Mouse (Mus musculus) G1E (cell line): ENCODE data around the gene Rbms1. TPM values are rescaled to one million over a fixed set of nuclear protein-coding genes. Genes with fewer than 3 reads are reported as not detected.
A peak's percentile ranks its signal among the peaks of the same experiment; 100 is the strongest.

Experiments used
- ATAC-seq: 2 replicates; pipeline ENCODE4 v1.8.0; 2016; ENCODE audit warnings: mild to moderate bottlenecking; ENCODE audit not compliant: insufficient number of reproducible peaks, poor library complexity, low FRiP score, severe bottlenecking; ENCODE audit errors: extremely low read depth
- DNase-seq: peaks from one replicate; pipeline ENCODE4 v3.0.0; 2012; ENCODE audit warnings: low spot score
- H3K27me3 ChIP-seq: 2 replicates; pipeline ENCODE4 v1.6.1; 2012; ENCODE audit warnings: mild to moderate bottlenecking, low read length, inconsistent platforms; ENCODE audit not compliant: insufficient read depth
- H3K36me3 ChIP-seq: replicated peaks from 2 replicates; pipeline ENCODE3; 2012; ENCODE audit warnings: mild to moderate bottlenecking, inconsistent platforms
- H3K4me1 ChIP-seq: 2 replicates; pipeline ENCODE4 v1.6.1; 2012; ENCODE audit warnings: low read depth, low read length, inconsistent platforms, mixed read lengths; ENCODE audit not compliant: insufficient read depth
- H3K4me3 ChIP-seq: 2 replicates; pipeline ENCODE4 v1.5.1; 2012; ENCODE audit warnings: low read depth, mild to moderate bottlenecking, inconsistent platforms, low read length, moderate library complexity, mixed read lengths
- H3K9me3 ChIP-seq: replicated peaks from 2 replicates; pipeline ENCODE4 v1.6.1; 2012; ENCODE audit warnings: inconsistent platforms
- CTCF ChIP-seq: IDR thresholded peaks from 2 replicates; pipeline ENCODE4 v1.5.1; 2012; ENCODE audit warnings: low read depth, low read length, inconsistent platforms, mixed read lengths
- GATA1 ChIP-seq: IDR thresholded peaks from 2 replicates; pipeline ENCODE4 v1.6.1; 2012; ENCODE audit warnings: borderline replicate concordance, low read length, inconsistent platforms, mixed read lengths
- GATA2 ChIP-seq: IDR thresholded peaks from 2 replicates; pipeline ENCODE4 v1.6.1; 2012; ENCODE audit warnings: low read depth, low read length, inconsistent platforms, borderline replicate concordance
- POLR2AphosphoS5 ChIP-seq: IDR thresholded peaks from 2 replicates; pipeline ENCODE4 v1.6.1; 2012; ENCODE audit warnings: low read depth, low read length, inconsistent platforms; ENCODE audit not compliant: insufficient replicate concordance
- TAL1 ChIP-seq: conservative IDR thresholded peaks from 2 replicates; pipeline ENCODE4 v1.6.1; 2012; ENCODE audit warnings: low read depth, low read length, inconsistent platforms, mixed read lengths
- polyA plus RNA-seq: library from polyadenylated mRNA; stranded (reverse); fragments of >175 nt; gene quantifications from 2 replicates; pipeline ENCODE4 v1.2.3, GENCODE M21; 2012
- total RNA-seq, 2 experiments: library from RNA; stranded (forward) in 1 of 2; stranded (reverse) in 1 of 2; fragments of 200-1000 nt in 1 of 2; fragments of >200 nt in 1 of 2; fragmentation: Nextera tagmentation in 1 of 2; gene quantifications; 2 replicates each; pipeline ENCODE4 v1.2.3; 2014 to 2017

The Rbms1 gene
- total and polyA plus RNA-seq, 3 experiments = 61.7 to 109 (median 99.6) TPM

GRCm38 (mm10) chr2:60722514-60722913, 240.5 kb downstream of the Rbms1 start, which contains the start of gene Itgb6:
Gene Itgb6, minus strand, starts transcription at chr2:60722643.
- H3K4me3 ChIP-seq = no peak within 1 kb of the TSS
- ATAC-seq (no peak), DNase-seq (no peak)
- H3K4me1 ChIP-seq = no peaks in the 10 kb centered on the region
- peaks cover 33% of the 10 kb centered on the region for H3K27me3 ChIP-seq
- no peak for TF ChIP-seq GATA1
- no peak for TF ChIP-seq GATA2
- no peak for TF ChIP-seq POLR2AphosphoS5
- TF ChIP-seq CTCF = no peak
- TF ChIP-seq TAL1 = no peak
- no peaks in the 10 kb centered on the region for H3K9me3 ChIP-seq
- H3K36me3 ChIP-seq = no peaks in the 10 kb centered on the region

DNA sequence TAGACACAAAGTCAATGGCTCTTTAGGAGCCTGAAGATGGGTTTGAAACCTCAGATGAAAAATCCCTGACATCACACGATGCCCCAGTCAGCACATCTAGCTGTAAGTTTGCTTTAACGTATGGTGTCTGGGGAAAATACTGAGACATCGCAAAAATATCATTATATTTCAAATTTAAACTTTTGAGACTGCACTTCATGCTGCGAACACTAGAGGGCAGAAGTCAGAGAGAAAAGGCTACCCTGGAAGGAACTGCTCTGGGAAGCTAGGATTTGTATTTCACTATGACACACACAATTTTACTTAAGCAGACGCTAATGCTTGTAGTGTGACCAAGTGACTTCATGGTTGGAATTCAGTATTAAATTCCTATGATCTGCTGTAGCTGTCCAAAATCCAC, 242.1 kb downstream of the Rbms1 start:
- H3K4me3 ChIP-seq = no peak overlapping the region
- no peak for ATAC-seq
- TF ChIP-seq POLR2AphosphoS5 (no peak), TAL1 (no peak), CTCF (peak; percentile 36; the same call in 1 of the 2 replicates)

GRCm38 (mm10) chr2:60720205-60720604, 242.8 kb downstream of the Rbms1 start:
- Histone ChIP-seq H3K4me3 (no peak overlapping the region), H3K27me3 (peaks cover 45% of the 10 kb centered on the region), H3K36me3 (no peaks in the 10 kb centered on the region), H3K4me1 (no peaks in the 10 kb centered on the region), H3K9me3 (no peaks in the 10 kb centered on the region)
- DNase-seq (no peak), ATAC-seq (no peak)
- TF ChIP-seq TAL1 = no peak
- no peak for TF ChIP-seq POLR2AphosphoS5
- TF ChIP-seq GATA1 = no peak
- no peak for TF ChIP-seq GATA2
- TF ChIP-seq CTCF = no peak

More for the DNA sequence above, 242.1 kb downstream of the Rbms1 start:
- no peak for DNase-seq
- peaks cover 40% of the 10 kb centered on the region for H3K27me3 ChIP-seq
- H3K36me3 ChIP-seq = no peaks in the 10 kb centered on the region
- H3K9me3 ChIP-seq = no peaks in the 10 kb centered on the region
- no peaks in the 10 kb centered on the region for H3K4me1 ChIP-seq

GRCm38 (mm10) chr2:60717348-60717747, 245.6 kb downstream of the Rbms1 start:
- ATAC-seq (no peak), DNase-seq (no peak)
- Histone ChIP-seq H3K36me3 (no peaks in the 10 kb centered on the region), H3K9me3 (no peaks in the 10 kb centered on the region), H3K27me3 (peaks cover 56% of the 10 kb centered on the region), H3K4me3 (no peak overlapping the region), H3K4me1 (peaks cover 6% of the 10 kb centered on the region; the same call in 1 of the 2 replicates)
- TF ChIP-seq CTCF (no peak), GATA2 (no peak), POLR2AphosphoS5 (no peak), TAL1 (no peak), GATA1 (no peak)

DNA sequence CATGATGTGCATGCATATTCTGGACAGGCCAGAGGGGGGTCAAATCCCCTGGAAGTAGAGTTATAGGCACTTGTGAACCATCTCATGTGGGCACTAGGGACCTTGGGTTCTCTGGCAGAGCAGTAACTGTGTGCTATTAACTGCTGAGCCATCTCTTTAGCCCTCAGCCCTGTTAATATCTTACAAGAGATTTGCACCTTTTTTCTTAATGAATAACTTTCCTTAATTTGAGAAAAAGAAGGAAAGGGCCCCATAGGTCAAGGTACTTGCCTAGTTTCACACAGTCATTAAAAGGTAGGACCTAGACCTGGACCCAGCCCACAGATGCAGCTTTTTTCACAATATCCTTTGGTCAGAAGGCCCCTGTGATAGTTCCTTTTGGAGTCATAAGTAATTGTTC, 246.4 kb downstream of the Rbms1 start:
- Histone ChIP-seq H3K4me3 (no peak overlapping the region), H3K9me3 (no peaks in the 10 kb centered on the region), H3K27me3 (peaks cover 61% of the 10 kb centered on the region), H3K4me1 (peaks cover 6% of the 10 kb centered on the region; the same call in 1 of the 2 replicates), H3K36me3 (no peaks in the 10 kb centered on the region)
- no peak for ATAC-seq
- DNase-seq = no peak
- no peak for TF ChIP-seq POLR2AphosphoS5
- TF ChIP-seq GATA2 = no peak
- TF ChIP-seq GATA1 = no peak
- TF ChIP-seq TAL1 = no peak
- no peak for TF ChIP-seq CTCF

DNA sequence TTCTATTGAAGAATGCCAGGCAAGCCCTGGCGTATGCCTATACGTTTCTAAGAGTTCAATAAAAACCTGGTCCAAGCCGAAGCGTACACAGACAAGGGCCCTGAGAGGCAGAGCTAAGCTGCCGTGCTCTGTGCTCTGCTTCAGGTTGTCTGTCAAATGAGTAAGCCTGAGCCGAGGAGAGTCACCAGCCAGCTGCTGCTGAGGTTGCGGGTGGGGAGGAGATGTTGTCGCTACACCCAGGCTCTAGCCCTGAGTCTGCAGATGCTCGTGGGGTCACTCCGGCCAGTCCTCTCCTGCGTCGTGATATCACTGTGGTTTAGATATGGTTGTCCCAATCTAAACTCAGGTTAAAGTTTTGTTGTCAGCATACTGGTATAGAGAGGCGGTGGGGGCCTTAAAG, 247.2 kb downstream of the Rbms1 start:
- no peaks in the 10 kb centered on the region for H3K36me3 ChIP-seq
- peaks cover 6% of the 10 kb centered on the region; the same call in 1 of the 2 replicates for H3K4me1 ChIP-seq
- peaks cover 64% of the 10 kb centered on the region for H3K27me3 ChIP-seq
- DNase-seq (no peak), ATAC-seq (no peak)
- H3K9me3 ChIP-seq = no peaks in the 10 kb centered on the region
- H3K4me3 ChIP-seq = no peak overlapping the region
- TF ChIP-seq POLR2AphosphoS5 (no peak), GATA1 (no peak), GATA2 (no peak)

DNA sequence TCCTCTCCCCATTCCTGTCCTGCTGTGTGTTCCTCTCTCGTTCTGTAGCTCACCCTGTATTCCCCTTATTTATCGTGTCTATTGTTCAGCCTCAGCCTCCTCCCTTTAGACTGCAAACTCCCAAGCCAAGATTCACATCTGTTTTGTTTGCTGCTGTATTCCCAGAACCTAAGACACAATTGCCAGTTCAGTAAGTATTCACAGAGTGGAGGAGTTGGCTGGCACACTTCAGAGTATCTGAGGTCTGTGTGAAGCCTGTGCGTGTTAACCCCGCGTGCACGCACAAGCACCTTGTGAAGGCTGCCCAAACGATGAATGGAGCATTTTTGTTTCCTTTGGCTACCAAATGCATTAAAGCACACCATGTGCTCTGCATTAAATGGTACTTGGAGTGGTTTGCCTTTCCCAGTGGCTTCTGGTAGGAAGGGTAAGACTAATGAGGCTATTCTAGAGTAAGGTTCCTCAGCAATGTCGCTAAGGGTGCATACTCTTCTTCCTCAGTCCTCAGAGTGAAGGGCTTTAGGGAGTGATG, 248.0 kb downstream of the Rbms1 start:
- TF ChIP-seq POLR2AphosphoS5 (no peak), GATA2 (no peak), TAL1 (no peak), GATA1 (no peak), CTCF (no peak)
- Histone ChIP-seq H3K9me3 (no peaks in the 10 kb centered on the region), H3K4me3 (no peak overlapping the region), H3K36me3 (no peaks in the 10 kb centered on the region), H3K4me1 (peaks cover 6% of the 10 kb centered on the region; the same call in 1 of the 2 replicates), H3K27me3 (peaks cover 62% of the 10 kb centered on the region)
- ATAC-seq = no peak
- no peak for DNase-seq
